Mouse (Mus musculus) heart, embryonic 15.5 days (tissue): Measurements from ENCODE around the gene Wfdc3. TPM values are rescaled to one million over a fixed set of nuclear protein-coding genes. Genes with fewer than 3 reads are reported as not detected.

Source experiments
- ATAC-seq: fragments of 200-750 bp; cut with Nextera tagmentation; replicated peaks from 2 replicates; pipeline ENCODE4 v1.8.0; 2017; ENCODE audit warnings: low read depth, moderate TSS enrichment; ENCODE audit not compliant: insufficient number of reproducible peaks, insufficient read depth, low FRiP score
- H3K27ac ChIP-seq: fragments of 300-500 bp; sonication (generic); 2 replicates; pipeline ENCODE4 v1.5.1; 2015; ENCODE audit warnings: mild to moderate bottlenecking, inconsistent platforms
- H3K27me3 ChIP-seq: fragments of 300-500 bp; sonication (generic); 2 replicates; pipeline ENCODE4 v1.6.1; 2015; ENCODE audit warnings: inconsistent platforms
- H3K36me3 ChIP-seq: fragments of 300-500 bp; sonication (generic); 2 replicates; pipeline ENCODE4 v1.6.1; 2015; ENCODE audit warnings: mild to moderate bottlenecking, inconsistent platforms
- H3K4me1 ChIP-seq: fragments of 300-500 bp; sonication (generic); replicated peaks from 2 replicates; pipeline ENCODE4 v1.6.1; 2015; ENCODE audit warnings: inconsistent platforms
- H3K4me2 ChIP-seq: fragments of 300-500 bp; sonication (generic); 2 replicates; pipeline ENCODE4 v1.6.1; 2015; ENCODE audit warnings: inconsistent platforms, mild to moderate bottlenecking, moderate library complexity
- H3K4me3 ChIP-seq: fragments of 300-500 bp; sonication (generic); 2 replicates; pipeline ENCODE4 v1.5.1; 2015; ENCODE audit warnings: mild to moderate bottlenecking, inconsistent platforms
- H3K9ac ChIP-seq: fragments of 300-500 bp; sonication (generic); 2 replicates; pipeline ENCODE4 v1.6.1; 2015; ENCODE audit warnings: mild to moderate bottlenecking, inconsistent platforms
- H3K9me3 ChIP-seq: fragments of 300-500 bp; sonication (generic); replicated peaks from 2 replicates; pipeline ENCODE4 v1.6.1; 2016; ENCODE audit warnings: inconsistent platforms
- WGBS: fragments of 180-500 bp; shearing (Covaris S2); methylation state at CpG from one replicate; pipeline ENCODE4 v1.1.7; 2015; ENCODE audit warnings: mixed read lengths; 5-methylcytosine and 5-hydroxymethylcytosine counted together
- polyA plus RNA-seq: library from polyadenylated mRNA; unstranded; fragments of >200 nt; fragmentation: Nextera tagmentation; extraction: Ambion mirVana; gene quantifications from 2 replicates; pipeline ENCODE4 v1.2.1, GENCODE M21; 2015

Wfdc3 gene
- polyA plus RNA-seq, 1 experiment from 2014 or later = 0.77 TPM

GRCm38 (mm10) chr2:164773989-164774364 lies 28.2 kb upstream of the Wfdc3 start:
- peaks cover 31% of the 10 kb centered on the region for H3K4me1 ChIP-seq
- no peak overlapping the region for H3K4me2 ChIP-seq
- no peak overlapping the region for H3K27ac ChIP-seq
- H3K4me3 ChIP-seq = no peak overlapping the region
- no peaks in the 10 kb centered on the region for H3K9me3 ChIP-seq
- no peak for ATAC-seq
- H3K36me3 ChIP-seq = peaks cover 6% of the 10 kb centered on the region
- H3K27me3 ChIP-seq = 0 out of 2 replicates have a peak, but pooled peaks cover 8% of the 10 kb centered on the region
- no peak overlapping the region for H3K9ac ChIP-seq
- 76% methylated on average over 5 of the region's 5 CpGs for WGBS

GRCm38 (mm10) chr2:164773229-164773988 lies 27.7 kb upstream of the Wfdc3 start:
- Histone ChIP-seq H3K4me2 (no peak overlapping the region), H3K9me3 (no peaks in the 10 kb centered on the region)
- WGBS = 75% methylated on average over 14 of the region's 14 CpGs

DNA sequence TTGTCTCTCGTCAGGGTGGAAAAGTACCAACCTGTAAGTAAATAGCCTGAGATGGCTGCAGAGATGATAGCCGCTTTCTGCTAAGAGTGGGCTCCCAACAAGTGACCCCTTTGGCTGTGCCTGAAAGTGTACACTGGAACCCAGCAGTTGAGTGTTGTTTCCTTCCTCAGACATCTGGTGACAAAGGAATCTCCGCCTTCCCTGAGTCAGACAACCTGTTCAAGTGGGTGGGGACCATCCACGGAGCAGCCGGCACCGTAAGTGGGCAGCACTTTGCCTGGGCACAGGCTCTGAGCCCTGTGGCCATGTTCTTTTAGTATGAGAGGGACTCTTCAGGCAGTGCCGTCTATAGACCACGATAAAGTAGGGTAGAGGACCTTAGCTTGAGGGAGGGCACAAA lies 25.4 kb upstream of the Wfdc3 start:
- Histone ChIP-seq H3K4me1 (peaks cover 31% of the 10 kb centered on the region), H3K27me3 (no peaks in the 10 kb centered on the region), H3K36me3 (peaks cover 15% of the 10 kb centered on the region), H3K9ac (peak overlapping the region; percentile 77), H3K27ac (no peak overlapping the region), H3K4me2 (peak overlapping the region; percentile 84), H3K4me3 (peak overlapping the region; percentile 82), H3K9me3 (no peaks in the 10 kb centered on the region)
- WGBS = 54% methylated on average over 8 of the region's 8 CpGs
- ATAC-seq = no peak

More at GRCm38 (mm10) chr2:164773229-164773988, 27.7 kb upstream of the Wfdc3 start:
- Histone ChIP-seq H3K27me3 (0 out of 2 replicates have a peak, but pooled peaks cover 8% of the 10 kb centered on the region), H3K4me3 (no peak overlapping the region), H3K27ac (no peak overlapping the region), H3K4me1 (peaks cover 28% of the 10 kb centered on the region), H3K9ac (no peak overlapping the region), H3K36me3 (peaks cover 6% of the 10 kb centered on the region)
- no peak for ATAC-seq

- ATAC-seq = no peak
- H3K27ac ChIP-seq = peak overlapping the region; percentile 48; the same call in 1 of the 2 replicates
- peak overlapping the region; percentile 77 for H3K9ac ChIP-seq
- no peaks in the 10 kb centered on the region for H3K9me3 ChIP-seq
- peak overlapping the region; percentile 82 for H3K4me3 ChIP-seq
- no peaks in the 10 kb centered on the region for H3K27me3 ChIP-seq
- H3K4me1 ChIP-seq = peaks cover 31% of the 10 kb centered on the region
- peaks cover 23% of the 10 kb centered on the region for H3K36me3 ChIP-seq
- 2% methylated on average over 15 of the region's 15 CpGs for WGBS
- H3K4me2 ChIP-seq = peak overlapping the region; percentile 84
Observed at GRCm38 (mm10) chr2:164770279-164770678, 24.5 kb upstream of the Wfdc3 start.

GRCm38 (mm10) chr2:164769258-164770037 lies 23.7 kb upstream of the Wfdc3 start, which contains the start of gene Ube2c:
Gene Ube2c, plus strand, starts transcription at chr2:164769898.
- WGBS = 1% methylated on average over 53 of the region's 53 CpGs
- Histone ChIP-seq H3K4me1 (peaks cover 31% of the 10 kb centered on the region), H3K4me3 (peak within 1 kb of the TSS; percentile 82), H3K36me3 (peaks cover 30% of the 10 kb centered on the region), H3K27ac (peak within 1 kb of the TSS; percentile 86), H3K4me2 (peak within 1 kb of the TSS; percentile 84), H3K9me3 (no peaks in the 10 kb centered on the region), H3K27me3 (no peaks in the 10 kb centered on the region), H3K9ac (peak within 1 kb of the TSS; percentile 77)
- peak; percentile 98 for ATAC-seq

DNA sequence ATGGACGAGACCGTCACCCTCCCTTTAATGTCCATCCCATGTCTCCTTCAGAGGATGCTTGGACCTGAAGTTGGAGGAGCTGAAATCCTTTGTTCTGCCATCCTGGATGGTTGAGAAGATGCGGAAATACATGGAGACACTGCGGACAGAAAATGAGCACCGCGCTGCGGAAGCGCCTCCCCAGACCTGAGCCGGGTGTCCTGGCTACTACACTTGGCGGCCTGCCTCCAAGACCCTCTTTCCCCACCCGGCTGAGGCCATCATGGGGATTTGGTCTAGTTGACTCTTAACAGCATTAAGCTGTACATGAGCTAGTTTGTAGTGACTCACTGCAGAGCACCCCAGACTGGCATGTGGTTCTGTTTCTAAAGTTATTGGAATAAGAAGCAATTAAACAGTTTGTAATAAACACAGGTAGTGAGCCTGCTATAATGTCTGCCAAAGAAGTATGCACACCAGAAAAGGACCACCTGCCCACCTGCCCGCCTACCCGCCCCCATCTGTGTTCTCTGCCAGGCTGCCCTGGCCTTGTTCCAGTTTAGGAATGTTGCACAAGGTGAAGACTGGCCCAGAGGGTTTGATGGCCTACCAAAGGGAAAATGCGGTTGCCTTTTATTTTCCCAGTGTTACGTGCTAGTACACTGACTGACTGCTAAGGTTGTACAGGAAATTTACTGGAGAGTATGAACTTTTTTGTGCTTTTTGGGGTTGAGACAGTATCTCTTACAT lies 22.2 kb upstream of the Wfdc3 start:
- Histone ChIP-seq H3K27me3 (no peaks in the 10 kb centered on the region), H3K36me3 (peaks cover 39% of the 10 kb centered on the region), H3K9ac (no peak overlapping the region), H3K4me3 (no peak overlapping the region), H3K4me2 (no peak overlapping the region), H3K27ac (peak overlapping the region; percentile 41), H3K4me1 (peaks cover 30% of the 10 kb centered on the region), H3K9me3 (no peaks in the 10 kb centered on the region)
- WGBS = 88% methylated on average over 15 of the region's 15 CpGs
- ATAC-seq = no peak

GRCm38 (mm10) chr2:164765841-164766240 lies 20.1 kb upstream of the Wfdc3 start:
- WGBS = 62% methylated on average over 3 of the region's 3 CpGs
- peaks cover 52% of the 10 kb centered on the region for H3K36me3 ChIP-seq
- H3K9ac ChIP-seq = no peak overlapping the region
- peak overlapping the region; percentile 56 for H3K27ac ChIP-seq
- H3K4me1 ChIP-seq = peaks cover 16% of the 10 kb centered on the region
- H3K4me3 ChIP-seq = no peak overlapping the region
- no peak overlapping the region for H3K4me2 ChIP-seq
- H3K9me3 ChIP-seq = no peaks in the 10 kb centered on the region
- ATAC-seq = no peak
- H3K27me3 ChIP-seq = no peaks in the 10 kb centered on the region

- ATAC-seq = no peak
- Histone ChIP-seq H3K27me3 (no peaks in the 10 kb centered on the region), H3K9me3 (no peaks in the 10 kb centered on the region), H3K4me3 (no peak overlapping the region), H3K27ac (no peak overlapping the region), H3K4me2 (no peak overlapping the region), H3K4me1 (peaks cover 4% of the 10 kb centered on the region), H3K9ac (no peak overlapping the region), H3K36me3 (peaks cover 76% of the 10 kb centered on the region)
- WGBS = 82% methylated on average over 7 of the region's 7 CpGs
Observed at GRCm38 (mm10) chr2:164762593-164762992, 16.9 kb upstream of the Wfdc3 start.

- no peak overlapping the region for H3K4me2 ChIP-seq
- no peak for ATAC-seq
- WGBS = 98% methylated on average over 4 of the region's 4 CpGs
Observed at GRCm38 (mm10) chr2:164761971-164762370, 16.2 kb upstream of the Wfdc3 start.

GRCm38 (mm10) chr2:164761502-164761901 lies 15.8 kb upstream of the Wfdc3 start:
- Histone ChIP-seq H3K27ac (no peak overlapping the region), H3K36me3 (peaks cover 86% of the 10 kb centered on the region), H3K4me2 (no peak overlapping the region), H3K4me3 (no peak overlapping the region), H3K9me3 (no peaks in the 10 kb centered on the region), H3K4me1 (peaks cover 4% of the 10 kb centered on the region), H3K9ac (no peak overlapping the region), H3K27me3 (no peaks in the 10 kb centered on the region)
- no peak for ATAC-seq
- 73% methylated on average over 2 of the region's 2 CpGs for WGBS

More at GRCm38 (mm10) chr2:164761971-164762370, 16.2 kb upstream of the Wfdc3 start:
- Histone ChIP-seq H3K4me3 (no peak overlapping the region), H3K4me1 (peaks cover 4% of the 10 kb centered on the region), H3K27me3 (no peaks in the 10 kb centered on the region), H3K27ac (no peak overlapping the region), H3K9ac (no peak overlapping the region), H3K36me3 (peaks cover 81% of the 10 kb centered on the region), H3K9me3 (no peaks in the 10 kb centered on the region)
